Mouse (Mus musculus): Measurements from ENCODE around the gene Ikzf4. TPM values are rescaled to one million over a fixed set of nuclear protein-coding genes. Genes with fewer than 3 reads are reported as not detected.

Ikzf4 gene
- total RNA-seq, 2 experiments from 2014 or later = 14.8 to 15.5 TPM

GRCm38 (mm10) chr10:128606483-128606882 lies 39.3 kb downstream of the Ikzf4 start:
- no peak for DNase-seq

GRCm38 (mm10) chr10:128602470-128603128 lies 43.2 kb downstream of the Ikzf4 start:
- DNase-seq = no peak

GRCm38 (mm10) chr10:128601499-128601898 lies 44.3 kb downstream of the Ikzf4 start:
- DNase-seq = no peak

- DNase-seq = no peak
Observed at GRCm38 (mm10) chr10:128598476-128598875, 47.3 kb downstream of the Ikzf4 start.

GRCm38 (mm10) chr10:128592797-128593196 lies 53.0 kb downstream of the Ikzf4 start:
- no peak for DNase-seq

- no peak for DNase-seq
Observed at GRCm38 (mm10) chr10:128591436-128591835, 54.4 kb downstream of the Ikzf4 start.

- DNase-seq = peak in 1 of 2 experiments; percentile 28
Observed at GRCm38 (mm10) chr10:128590193-128590690, 55.5 kb downstream of the Ikzf4 start.

- DNase-seq = peak in 1 of 2 experiments; percentile 15
Observed at GRCm38 (mm10) chr10:128589464-128590192, 56.2 kb downstream of the Ikzf4 start, which contains the start of gene Erbb3. TSS of gene Erbb3 (minus strand) at chr10:128589652.

GRCm38 (mm10) chr10:128588775-128589463 lies 56.9 kb downstream of the Ikzf4 start:
- no peak for DNase-seq

- DNase-seq = no peak
Observed at GRCm38 (mm10) chr10:128588136-128588535, 57.7 kb downstream of the Ikzf4 start.

- no peak for DNase-seq
Observed at GRCm38 (mm10) chr10:128587697-128588096, 58.1 kb downstream of the Ikzf4 start.

- DNase-seq = no peak
Observed at GRCm38 (mm10) chr10:128587120-128587519, 58.7 kb downstream of the Ikzf4 start.

- peak in 1 of 2 experiments; percentile 32 for DNase-seq
Observed at GRCm38 (mm10) chr10:128586546-128586945, 59.2 kb downstream of the Ikzf4 start.

GRCm38 (mm10) chr10:128584386-128584785 lies 61.4 kb downstream of the Ikzf4 start:
- DNase-seq = no peak

- DNase-seq = peak; percentile 16 to 22
Observed at GRCm38 (mm10) chr10:128583644-128584043, 62.1 kb downstream of the Ikzf4 start.

Small RNAs within 50 kb of the gene (microRNA-seq; reads per million reads assigned to microRNA genes)
- gene Mir6917 = 0.21 to 0.30 reads per million in 2 experiments

Other genes starting within 250 kb of the Ikzf4 start
- not detected for gene Slc39a5, start 244.8 kb downstream of the Ikzf4 start, total RNA-seq (2021)
- gene Nabp2, start 234.5 kb downstream of the Ikzf4 start, total RNA-seq (2021) = 10 to 100 TPM; 91.6 to 92.0 TPM
- 10 to 100 TPM; 74.4 to 76.3 TPM for gene Rnf41, start 234.3 kb downstream of the Ikzf4 start, total RNA-seq (2021)
- gene Smarcc2, start 186.7 kb downstream of the Ikzf4 start, total RNA-seq (2021) = 100 to 1,000 TPM; 226 to 234 TPM
- 100 to 1,000 TPM; 520 to 569 TPM for gene Myl6, start 151.8 kb downstream of the Ikzf4 start, total RNA-seq (2021)
- gene Myl6b, start 147.3 kb downstream of the Ikzf4 start, total RNA-seq (2021) = 10 to 100 TPM; 16.2 to 19.3 TPM
- 1 to 10 TPM; 4.5 to 4.7 TPM for gene Esyt1, start 120.1 kb downstream of the Ikzf4 start, total RNA-seq (2021)
- 10 to 100 TPM; 14.1 to 14.3 TPM for gene Zc3h10, start 98.2 kb downstream of the Ikzf4 start, total RNA-seq (2021)
- 1,000 to 10,000 TPM; 1,506 to 1,536 TPM for gene Rpl41, start 96.7 kb downstream of the Ikzf4 start, total RNA-seq (2021)
- 10 to 100 TPM; 61.9 to 66.9 TPM for gene Pa2g4, start 80.0 kb downstream of the Ikzf4 start, total RNA-seq (2021)
- 1 to 10 TPM; 7.8 to 8.0 TPM for gene Erbb3, start 56.3 kb downstream of the Ikzf4 start, total RNA-seq (2021)
- gene Rps26, start 19.2 kb downstream of the Ikzf4 start, total RNA-seq (2021) = 100 to 1,000 TPM; 288 to 319 TPM
- 10 to 100 TPM; 11.4 to 14.2 TPM for gene Suox, start 28.1 kb upstream of the Ikzf4 start, total RNA-seq (2021)
- 100 to 1,000 TPM; 131 to 134 TPM for gene Rab5b, start 50.3 kb upstream of the Ikzf4 start, total RNA-seq (2021)
- gene Pmel, start 58.2 kb upstream of the Ikzf4 start, total RNA-seq (2021) = under 1 TPM; 0.25 to 0.35 TPM
- 1 to 10 TPM; 2.0 to 2.4 TPM for gene Cdk2, start 59.0 kb upstream of the Ikzf4 start, total RNA-seq (2021)
- gene Dgka, start 98.9 kb upstream of the Ikzf4 start, total RNA-seq (2021) = 10 to 100 TPM in 1 of 2 experiments, 1 to 10 TPM in 1; 9.3 to 11.1 TPM
- 10 to 100 TPM; 26.0 to 28.2 TPM for gene Pym1, start 101.9 kb upstream of the Ikzf4 start, total RNA-seq (2021)
- under 1 TPM; 0.20 to 0.46 TPM for gene Mmp19, start 144.9 kb upstream of the Ikzf4 start, total RNA-seq (2021)
- 10 to 100 TPM; 65.3 to 69.1 TPM for gene Dnajc14, start 158.1 kb upstream of the Ikzf4 start, total RNA-seq (2021)
- gene Tmem198b, start 158.4 kb upstream of the Ikzf4 start, total RNA-seq (2021) = 10 to 100 TPM in 1 of 2 experiments, 1 to 10 TPM in 1; 8.4 to 10.6 TPM
- 10 to 100 TPM; 38.9 to 39.5 TPM for gene Sarnp, start 171.3 kb upstream of the Ikzf4 start, total RNA-seq (2021)
- 1 to 10 TPM; 8.9 to 9.8 TPM for gene Ormdl2, start 175.7 kb upstream of the Ikzf4 start, total RNA-seq (2021)
- 10 to 100 TPM; 20.4 to 22.7 TPM for gene Gdf11, start 245.7 kb upstream of the Ikzf4 start, total RNA-seq (2021)